Mouse (Mus musculus) cerebral cortex, adult 2 months (tissue): ENCODE data around the gene Tanc1.

Source experiments
- WGBS: fragments of 180-500 bp; shearing (Covaris S2); methylation state at CpG from one replicate; pipeline ENCODE4 v1.1.7; 2018; 5-methylcytosine and 5-hydroxymethylcytosine counted together

Tanc1 gene

GRCm38 (mm10) chr2:59680736-59681135 lies 68.9 kb downstream of the Tanc1 start:
- 81% methylated on average over 5 of the region's 5 CpGs for WGBS

GRCm38 (mm10) chr2:59681181-59681580 lies 69.3 kb downstream of the Tanc1 start:
- WGBS: 89% methylated on average over 4 of the region's 4 CpGs

- WGBS: 68% methylated on average over 16 of the region's 16 CpGs
These were observed 73.2 kb downstream of the Tanc1 start for GRCm38 (mm10) chr2:59684864-59685605.

GRCm38 (mm10) chr2:59685606-59685950 lies 73.7 kb downstream of the Tanc1 start:
- 96% methylated on average over 4 of the region's 4 CpGs for WGBS

- WGBS: 74% methylated on average over 16 of the region's 16 CpGs
These were observed 76.6 kb downstream of the Tanc1 start for GRCm38 (mm10) chr2:59688261-59689104.

- WGBS: 61% methylated on average over 4 of the region's 4 CpGs
These were observed 79.3 kb downstream of the Tanc1 start for GRCm38 (mm10) chr2:59691112-59691511.

- 76% methylated on average over 5 of the region's 5 CpGs for WGBS
These were observed 81.6 kb downstream of the Tanc1 start for GRCm38 (mm10) chr2:59693473-59693872.

- WGBS: 80% methylated on average over 3 of the region's 3 CpGs
These were observed 85.3 kb downstream of the Tanc1 start for GRCm38 (mm10) chr2:59697123-59697522.

GRCm38 (mm10) chr2:59697722-59698634 lies 86.1 kb downstream of the Tanc1 start:
- WGBS: 15% methylated on average over 16 of the region's 16 CpGs

GRCm38 (mm10) chr2:59698635-59699300 lies 86.9 kb downstream of the Tanc1 start:
- WGBS: 67% methylated on average over 7 of the region's 7 CpGs

GRCm38 (mm10) chr2:59699893-59700292 lies 88.1 kb downstream of the Tanc1 start:
- 83% methylated on average over 9 of the region's 9 CpGs for WGBS

GRCm38 (mm10) chr2:59705221-59705620 lies 93.4 kb downstream of the Tanc1 start:
- WGBS: 63% methylated on average over 12 of the region's 12 CpGs

GRCm38 (mm10) chr2:59706806-59707205 lies 95.0 kb downstream of the Tanc1 start:
- 86% methylated on average over 12 of the region's 12 CpGs for WGBS

GRCm38 (mm10) chr2:59707922-59708706 lies 96.3 kb downstream of the Tanc1 start:
- 81% methylated on average over 13 of the region's 13 CpGs for WGBS

GRCm38 (mm10) chr2:59710771-59711170 lies 98.9 kb downstream of the Tanc1 start:
- WGBS: 91% methylated on average over 6 of the region's 6 CpGs

- 84% methylated on average over 8 of the region's 8 CpGs for WGBS
These were observed 100.2 kb downstream of the Tanc1 start for GRCm38 (mm10) chr2:59711992-59712391.

GRCm38 (mm10) chr2:59712484-59712883 lies 100.6 kb downstream of the Tanc1 start:
- WGBS: 80% methylated on average over 9 of the region's 9 CpGs

- 67% methylated on average over 9 of the region's 9 CpGs for WGBS
These were observed 102.0 kb downstream of the Tanc1 start for GRCm38 (mm10) chr2:59713626-59714556.

GRCm38 (mm10) chr2:59714992-59715391 lies 103.2 kb downstream of the Tanc1 start:
- WGBS: 87% methylated on average over 2 of the region's 2 CpGs
